Mouse (Mus musculus) intestine, postnatal 0 days (tissue): ENCODE results near the gene Kcnab3. TPM values are rescaled to one million over a fixed set of nuclear protein-coding genes. Genes with fewer than 3 reads are reported as not detected.

Source experiments
- ATAC-seq: fragments of 200-750 bp; cut with Nextera tagmentation; 2 replicates; pipeline ENCODE4 v1.8.0; 2017; ENCODE audit warnings: mild to moderate bottlenecking, moderate TSS enrichment, moderate library complexity
- H3K27ac ChIP-seq: fragments of 300-500 bp; sonication (generic); 2 replicates; pipeline ENCODE4 v1.5.1; 2014; ENCODE audit warnings: mild to moderate bottlenecking, low read depth, low read length, moderate library complexity
- H3K27me3 ChIP-seq: fragments of 300-500 bp; sonication (generic); replicated peaks from 2 replicates; pipeline ENCODE4 v1.6.1; 2014; ENCODE audit warnings: low read length, mixed read lengths; ENCODE audit not compliant: control insufficient read depth, insufficient read depth
- H3K36me3 ChIP-seq: fragments of 300-500 bp; sonication (generic); 2 replicates; pipeline ENCODE4 v1.6.1; 2014; ENCODE audit warnings: mild to moderate bottlenecking, moderate library complexity; ENCODE audit not compliant: control insufficient read depth, insufficient read depth
- H3K4me1 ChIP-seq: fragments of 300-500 bp; sonication (generic); replicated peaks from 2 replicates; pipeline ENCODE4 v1.6.1; 2014; ENCODE audit warnings: antibody characterized with exemption, low read length, mixed read lengths; ENCODE audit not compliant: control insufficient read depth, insufficient read depth
- H3K4me2 ChIP-seq: fragments of 300-500 bp; sonication (generic); replicated peaks from 2 replicates; pipeline ENCODE4 v1.6.1; 2014; ENCODE audit warnings: low read depth, mild to moderate bottlenecking, moderate library complexity
- H3K4me3 ChIP-seq: fragments of 300-500 bp; sonication (generic); 2 replicates; pipeline ENCODE4 v1.5.1; 2014; ENCODE audit warnings: low read depth, low read length
- H3K9ac ChIP-seq: fragments of 300-500 bp; sonication (generic); 2 replicates; pipeline ENCODE4 v1.6.1; 2014; ENCODE audit warnings: mild to moderate bottlenecking, low read depth, low read length
- H3K9me3 ChIP-seq: fragments of 300-500 bp; sonication (generic); 2 replicates; pipeline ENCODE4 v1.6.1; 2016; ENCODE audit warnings: mixed run types; ENCODE audit not compliant: control insufficient read depth
- CTCF ChIP-seq: sonication (generic); IDR thresholded peaks from 2 replicates; pipeline ENCODE4 v1.5.1; 2016; ENCODE audit warnings: low read depth, mild to moderate bottlenecking, control low read depth, antibody characterized with exemption, moderate library complexity
- WGBS: fragments of 180-500 bp; shearing (Covaris S2); extraction: QIAGEN DNeasy Blood & Tissue Kit; methylation state at CpG from one replicate; pipeline ENCODE4 v1.1.7; 2014; 5-methylcytosine and 5-hydroxymethylcytosine counted together
- polyA plus RNA-seq: library from polyadenylated mRNA; unstranded; fragments of >200 nt; fragmentation: Nextera tagmentation; extraction: Ambion mirVana; gene quantifications from 2 replicates; pipeline ENCODE4 v1.2.1, GENCODE M21; 2015

The Kcnab3 gene
- polyA plus RNA-seq, 1 experiment from 2014 or later, result 1.4 TPM

DNA sequence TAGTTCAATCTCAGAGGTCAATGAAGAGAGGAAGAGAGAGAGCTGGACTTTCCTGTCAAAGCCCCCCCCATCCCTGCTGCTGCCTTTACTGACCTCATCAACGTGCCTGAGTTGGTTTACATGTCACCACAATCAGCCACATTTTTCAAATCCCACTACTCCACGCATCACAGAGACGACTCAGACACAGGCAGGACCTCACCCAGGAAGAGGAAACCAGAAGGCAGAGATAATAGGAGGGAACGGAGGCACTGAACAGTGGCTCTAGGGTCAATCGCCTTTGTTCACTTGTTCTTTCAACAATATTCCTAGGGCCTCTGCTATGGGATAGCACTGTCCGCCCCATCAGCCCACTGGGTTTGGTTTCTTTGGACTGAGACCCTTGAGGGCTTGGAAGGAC, 1.6 kb downstream of the Kcnab3 start:
- Histone ChIP-seq H3K4me3 (no peak overlapping the region), H3K4me2 (no peak overlapping the region), H3K4me1 (peaks cover 6% of the 10 kb centered on the region; the same call in 1 of the 2 replicates), H3K9me3 (no peaks in the 10 kb centered on the region), H3K27me3 (peaks cover 5% of the 10 kb centered on the region; the same call in 1 of the 2 replicates), H3K36me3 (no peaks in the 10 kb centered on the region), H3K27ac (no peak overlapping the region), H3K9ac (no peak overlapping the region)
- 56% methylated on average over 6 of the region's 6 CpGs for WGBS
- ATAC-seq, result no peak
- no peak for TF ChIP-seq CTCF

DNA sequence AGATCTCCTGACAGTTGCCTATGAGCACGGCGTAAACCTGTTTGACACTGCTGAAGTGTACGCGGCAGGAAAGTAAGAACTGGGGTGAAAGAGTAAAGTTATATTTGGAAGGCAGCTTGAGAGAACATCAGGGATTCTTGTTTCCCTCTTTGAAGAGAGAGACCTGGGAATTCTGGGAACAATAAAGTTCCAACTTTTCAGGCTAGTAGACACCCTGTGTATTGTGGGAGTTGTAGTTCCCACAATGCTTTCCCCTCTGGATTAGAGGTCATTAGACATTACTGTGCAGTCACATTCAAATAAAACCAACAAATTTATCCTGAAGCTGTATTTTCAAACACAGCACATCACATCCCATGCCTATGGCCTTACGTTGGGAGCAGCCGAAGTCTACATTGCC, 2.5 kb downstream of the Kcnab3 start:
- no peak for TF ChIP-seq CTCF
- Histone ChIP-seq H3K4me3 (no peak overlapping the region), H3K27ac (no peak overlapping the region), H3K9ac (no peak overlapping the region), H3K4me2 (no peak overlapping the region), H3K27me3 (peaks cover 5% of the 10 kb centered on the region; the same call in 1 of the 2 replicates), H3K36me3 (no peaks in the 10 kb centered on the region), H3K4me1 (peaks cover 8% of the 10 kb centered on the region; the same call in 1 of the 2 replicates), H3K9me3 (no peaks in the 10 kb centered on the region)
- no peak for ATAC-seq
- WGBS, result 91% methylated on average over 6 of the region's 6 CpGs

DNA sequence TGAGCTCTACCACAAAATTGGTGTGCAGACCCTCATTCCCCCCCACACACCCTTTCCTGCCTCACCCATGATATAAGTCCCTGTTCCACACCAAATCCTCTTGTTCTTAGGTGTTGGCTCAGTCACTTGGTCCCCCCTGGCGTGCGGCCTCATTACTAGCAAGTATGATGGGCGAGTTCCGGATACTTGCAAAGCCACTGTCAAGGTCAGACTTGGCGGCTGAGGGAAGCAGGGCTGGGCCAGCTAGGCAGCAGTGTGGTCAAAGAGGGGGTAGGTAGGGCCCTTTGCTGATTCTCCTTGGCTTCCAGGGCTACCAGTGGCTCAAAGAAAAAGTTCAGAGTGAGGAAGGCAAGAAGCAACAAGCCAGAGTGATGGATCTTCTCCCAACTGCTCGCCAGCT, 5.1 kb downstream of the Kcnab3 start:
- H3K27me3 ChIP-seq, result peaks cover 5% of the 10 kb centered on the region; the same call in 1 of the 2 replicates
- no peak for TF ChIP-seq CTCF
- peaks cover 8% of the 10 kb centered on the region; the same call in 1 of the 2 replicates for H3K4me1 ChIP-seq
- H3K9ac ChIP-seq, result no peak overlapping the region
- no peak overlapping the region for H3K4me2 ChIP-seq
- no peak for ATAC-seq
- H3K4me3 ChIP-seq, result no peak overlapping the region
- no peak overlapping the region for H3K27ac ChIP-seq
- H3K36me3 ChIP-seq, result no peaks in the 10 kb centered on the region
- 84% methylated on average over 6 of the region's 6 CpGs for WGBS
- no peaks in the 10 kb centered on the region for H3K9me3 ChIP-seq

DNA sequence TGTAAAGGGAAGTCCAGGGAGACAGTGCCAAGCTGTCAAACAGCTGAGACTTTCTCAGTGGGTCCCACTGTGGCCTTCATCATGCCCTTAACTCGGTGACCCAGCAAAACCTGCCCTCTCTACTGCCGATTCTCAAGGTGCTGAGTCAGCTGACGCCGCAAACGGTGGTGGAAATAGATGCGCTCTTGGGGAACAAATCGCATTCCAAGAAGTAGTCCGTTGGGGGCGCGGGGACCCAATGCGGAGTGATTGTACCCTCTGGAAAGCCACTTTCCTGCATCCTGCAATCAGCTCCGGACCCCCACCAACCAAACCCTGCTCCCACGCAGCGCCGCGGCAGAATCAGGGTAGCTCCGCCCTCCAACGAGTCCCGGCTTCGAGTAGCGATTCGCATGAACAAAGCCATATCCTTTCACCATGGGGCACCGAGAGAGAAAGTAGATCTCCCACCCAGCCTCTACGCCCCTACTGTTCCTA, 5.9 kb downstream of the Kcnab3 start:
- Histone ChIP-seq H3K9me3 (no peaks in the 10 kb centered on the region), H3K4me3 (peak overlapping the region; percentile 55), H3K4me2 (peak overlapping the region; percentile 79), H3K9ac (peak overlapping the region; percentile 53), H3K36me3 (no peaks in the 10 kb centered on the region), H3K4me1 (peaks cover 8% of the 10 kb centered on the region; the same call in 1 of the 2 replicates), H3K27me3 (peaks cover 3% of the 10 kb centered on the region; the same call in 1 of the 2 replicates), H3K27ac (peak overlapping the region; percentile 41; the same call in 1 of the 2 replicates)
- no peak for TF ChIP-seq CTCF
- under 1% methylated on average over 24 of the region's 24 CpGs for WGBS
- peak; percentile 66 for ATAC-seq

DNA sequence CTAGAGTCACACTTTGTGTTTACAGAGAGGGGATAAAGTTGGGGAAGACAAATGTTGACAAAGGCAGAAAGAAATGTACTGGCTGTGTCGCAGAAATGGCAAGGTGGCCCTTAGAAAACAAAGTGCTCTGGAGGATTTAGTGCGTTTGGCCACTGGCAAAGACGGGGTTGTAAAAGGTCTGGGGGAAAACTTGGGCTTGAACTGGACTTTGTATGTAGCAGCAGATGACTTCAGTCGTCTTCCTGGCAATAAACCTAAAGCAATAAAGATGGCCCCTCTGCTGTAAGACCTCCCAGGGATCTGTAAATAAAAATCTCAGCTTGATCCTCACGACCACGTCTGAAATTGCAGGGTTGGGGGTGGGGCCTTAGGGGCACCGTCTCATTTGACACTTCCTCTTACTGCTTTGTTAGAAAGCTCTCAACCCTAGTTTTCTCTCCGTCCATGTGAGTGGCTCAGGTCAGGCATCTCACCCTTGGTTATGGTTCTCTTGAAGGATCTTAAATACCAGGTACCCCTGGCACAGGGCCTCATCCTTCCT, 6.7 kb downstream of the Kcnab3 start:
- 20% methylated on average over 8 of the region's 8 CpGs for WGBS
- ATAC-seq, result peak; percentile 49
- Histone ChIP-seq H3K27ac (peak overlapping the region; percentile 41; the same call in 1 of the 2 replicates), H3K9me3 (no peaks in the 10 kb centered on the region), H3K4me1 (peaks cover 8% of the 10 kb centered on the region; the same call in 1 of the 2 replicates), H3K27me3 (no peaks in the 10 kb centered on the region), H3K36me3 (no peaks in the 10 kb centered on the region), H3K4me2 (peak overlapping the region; percentile 79), H3K9ac (peak overlapping the region; percentile 53), H3K4me3 (no peak overlapping the region; the same call in 1 of the 2 replicates)
- TF ChIP-seq CTCF, result no peak

DNA sequence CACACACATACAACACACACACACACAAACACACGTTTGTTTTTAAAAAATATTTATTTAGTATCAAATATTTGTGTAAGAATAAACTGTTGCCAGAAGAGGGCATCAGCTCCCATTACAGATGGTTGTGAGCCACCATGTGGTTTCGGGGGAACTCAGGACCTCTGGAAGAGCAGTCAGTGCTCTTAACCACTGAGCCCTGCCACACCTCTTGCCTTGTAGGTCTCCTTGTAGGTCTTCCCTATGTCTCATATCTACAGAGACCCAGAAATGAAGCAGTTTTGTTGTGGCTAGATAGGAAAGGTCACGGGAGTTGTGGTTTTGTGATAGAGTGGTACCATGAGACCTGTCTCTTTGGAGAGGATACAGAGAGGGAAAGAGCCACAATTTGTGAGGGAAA, 7.9 kb downstream of the Kcnab3 start:
- no peaks in the 10 kb centered on the region for H3K36me3 ChIP-seq
- no peak overlapping the region for H3K4me3 ChIP-seq
- H3K4me2 ChIP-seq, result no peak overlapping the region
- peak; percentile 51 for TF ChIP-seq CTCF
- H3K9me3 ChIP-seq, result no peaks in the 10 kb centered on the region
- ATAC-seq, result no peak
- WGBS, result 70% methylated on average over 3 of the region's 3 CpGs
- H3K9ac ChIP-seq, result no peak overlapping the region
- H3K27me3 ChIP-seq, result no peaks in the 10 kb centered on the region
- no peak overlapping the region for H3K27ac ChIP-seq
- peaks cover 8% of the 10 kb centered on the region; the same call in 1 of the 2 replicates for H3K4me1 ChIP-seq
